Mouse (Mus musculus): Measurements from ENCODE around the gene Gm10184.
"Not testable (repeated sequence)": the region's sequence is repeated elsewhere in the genome, so short reads cannot be mapped to it uniquely, and the experiment has no call there.

The Gm10184 gene

DNA sequence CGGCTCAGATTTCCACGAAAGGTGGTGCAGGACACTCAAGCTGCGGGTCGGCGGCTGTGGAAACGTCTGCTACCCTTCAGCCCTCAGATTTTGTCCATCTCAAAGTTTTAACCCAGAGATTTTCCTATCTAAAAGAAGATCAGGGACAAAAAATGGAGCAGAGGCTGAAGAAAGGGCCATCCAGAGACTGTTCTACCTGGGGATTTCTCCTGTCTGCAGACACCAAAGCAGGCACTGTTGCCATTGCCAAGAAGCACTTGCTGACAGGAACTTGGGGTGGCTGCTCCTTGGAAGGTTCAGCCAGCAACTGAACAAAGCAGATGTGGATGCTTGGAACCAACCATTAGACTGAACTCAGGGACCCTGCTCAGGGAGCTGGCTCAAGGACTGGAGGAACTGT lies at the start of gene Gm10184:
Gene Gm10184 (minus strand): TSS at position 101 of the 400 bp plus-strand sequence.
- DNase-seq, result no peak

DNA sequence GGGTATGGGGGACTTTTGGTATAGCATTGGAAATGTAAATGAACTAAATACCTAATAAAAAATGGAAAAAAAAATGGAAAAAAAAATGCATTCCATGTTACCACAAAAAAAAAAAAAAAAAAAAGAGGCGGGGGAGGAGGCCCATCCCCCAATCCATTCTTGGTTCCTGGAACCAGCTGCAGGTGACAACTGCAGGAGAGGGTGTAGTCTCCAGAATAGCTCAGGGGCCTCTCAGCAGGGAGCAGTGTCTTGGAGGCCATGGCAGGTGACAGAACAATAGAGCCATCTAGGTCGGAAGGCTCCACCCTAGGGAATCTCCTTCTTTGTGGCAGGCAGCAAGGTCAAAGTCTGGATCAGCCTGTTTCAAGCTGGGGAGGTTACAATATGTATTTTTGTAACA lies 23.7 kb upstream of the Gm10184 start:
- DNase-seq, result no peak

- DNase-seq, result no peak
Measured at GRCm38 (mm10) chr17:89907686-89908085, 2.6 kb downstream of the Gm10184 start.

GRCm38 (mm10) chr17:89904701-89905100 lies 5.5 kb downstream of the Gm10184 start:
- not testable (repeated sequence) for DNase-seq

DNA sequence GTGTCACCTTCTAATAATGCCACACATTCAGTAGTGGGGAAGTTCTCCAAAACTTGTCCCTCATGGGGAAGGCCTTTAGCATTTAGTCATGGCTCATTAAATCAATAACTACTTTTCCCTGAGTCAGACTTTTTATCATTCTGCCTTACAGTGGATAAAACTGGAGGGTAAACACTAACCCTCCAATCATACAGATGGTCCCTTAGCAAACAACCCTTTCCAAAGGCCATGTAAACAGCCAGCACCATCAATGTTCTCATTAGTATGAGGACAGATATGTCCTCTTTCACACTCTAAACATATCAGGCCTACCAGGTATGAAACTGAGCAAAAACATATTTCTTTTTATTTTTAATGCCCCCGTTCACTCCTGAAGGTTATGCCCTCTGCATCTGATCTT lies 7.5 kb downstream of the Gm10184 start:
- no peak for DNase-seq

DNA sequence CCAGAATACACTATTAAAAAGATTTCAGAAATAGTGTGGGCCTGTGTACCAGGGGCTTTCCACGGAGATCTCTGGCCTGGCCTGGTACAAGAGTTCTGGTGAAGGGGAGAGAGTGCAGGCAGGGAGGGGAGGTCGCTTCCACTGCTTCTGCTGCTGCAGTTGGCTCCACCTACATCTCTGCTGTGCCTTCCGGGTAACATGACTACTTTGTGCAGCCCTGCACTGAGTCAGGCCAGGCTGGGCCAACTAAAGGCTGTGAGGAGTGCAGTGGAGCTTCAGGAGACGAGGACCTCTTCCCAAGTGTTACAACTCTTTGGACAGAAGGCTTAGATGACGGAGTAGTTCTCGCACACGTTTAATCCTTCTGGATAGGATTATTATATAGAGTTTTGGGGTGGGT lies 9.6 kb downstream of the Gm10184 start:
- DNase-seq, result no peak

DNA sequence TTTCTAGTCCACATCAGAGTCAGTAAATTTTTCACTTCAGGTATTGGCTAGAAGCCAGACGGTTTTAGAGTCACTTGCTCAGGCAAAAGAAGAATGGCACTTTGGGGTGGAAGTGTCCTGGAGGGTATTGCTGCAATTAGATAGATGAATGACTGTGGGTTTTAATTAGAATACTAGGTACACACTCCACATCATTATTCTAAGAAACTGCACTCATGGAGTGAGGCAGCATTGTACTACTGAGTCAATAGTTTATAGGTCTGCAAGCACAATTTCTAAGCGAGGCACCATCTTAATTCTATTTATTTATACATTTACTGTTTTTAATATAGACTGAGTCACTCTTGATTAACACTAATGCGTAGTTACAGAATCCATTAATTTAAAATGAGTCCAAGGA lies 10.4 kb downstream of the Gm10184 start:
- no peak for DNase-seq

DNA sequence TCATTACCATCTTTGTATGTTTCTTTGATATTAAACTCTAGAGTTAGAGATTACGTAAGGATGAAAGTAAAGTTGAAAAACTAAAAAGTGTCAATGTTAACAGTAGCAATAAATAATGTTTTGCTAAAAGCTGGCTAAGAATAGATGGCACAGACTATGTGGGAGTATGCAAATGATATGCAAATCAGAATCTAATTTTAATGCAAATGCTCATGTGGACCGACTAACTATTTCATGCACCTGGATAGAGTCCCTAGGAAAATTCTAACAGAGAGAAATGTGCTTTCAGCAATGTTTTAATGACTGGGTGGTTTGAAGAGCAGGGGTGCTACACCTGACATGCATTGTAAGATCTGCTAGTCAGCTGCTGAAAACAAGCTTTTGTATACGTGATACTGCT lies 45.3 kb downstream of the Gm10184 start:
- no peak for DNase-seq

Data from cerebellum, postnatal 14 days (tissue).